Mouse (Mus musculus) lung, embryonic 16.5 days (tissue): Measurements from ENCODE around the gene Jazf1. TPM values are rescaled to one million over a fixed set of nuclear protein-coding genes. Genes with fewer than 3 reads are reported as not detected.

Experiments
- ATAC-seq: fragments of 200-750 bp; cut with Nextera tagmentation; 2 replicates; pipeline ENCODE4 v1.8.0; 2017; ENCODE audit warnings: low read depth, mild to moderate bottlenecking, moderate library complexity
- H3K27ac ChIP-seq: fragments of 300-500 bp; sonication (generic); 2 replicates; pipeline ENCODE4 v1.5.1; 2014; ENCODE audit warnings: mild to moderate bottlenecking, control low read depth, low read length
- H3K27me3 ChIP-seq: fragments of 300-500 bp; sonication (generic); 2 replicates; pipeline ENCODE4 v1.6.1; 2014; ENCODE audit warnings: low read depth, low read length, mixed read lengths; ENCODE audit not compliant: control insufficient read depth, insufficient read depth
- H3K36me3 ChIP-seq: fragments of 300-500 bp; sonication (generic); 2 replicates; pipeline ENCODE4 v1.6.1; 2014; ENCODE audit warnings: low read length; ENCODE audit not compliant: control insufficient read depth, insufficient read depth
- H3K4me1 ChIP-seq: fragments of 300-500 bp; sonication (generic); replicated peaks from 2 replicates; pipeline ENCODE4 v1.6.1; 2014; ENCODE audit warnings: low read length, mixed read lengths; ENCODE audit not compliant: control insufficient read depth, insufficient read depth
- H3K4me2 ChIP-seq: fragments of 300-500 bp; sonication (generic); 2 replicates; pipeline ENCODE4 v1.6.1; 2014; ENCODE audit warnings: low read depth, low read length, control low read depth
- H3K4me3 ChIP-seq: fragments of 300-500 bp; sonication (generic); 2 replicates; pipeline ENCODE4 v1.5.1; 2014; ENCODE audit warnings: mild to moderate bottlenecking, low read length, control low read depth
- H3K9ac ChIP-seq: fragments of 300-500 bp; sonication (generic); 2 replicates; pipeline ENCODE4 v1.6.1; 2014; ENCODE audit warnings: low read length, control low read depth
- H3K9me3 ChIP-seq: fragments of 300-500 bp; sonication (generic); 2 replicates; pipeline ENCODE4 v1.6.1; 2016; ENCODE audit warnings: low read length; ENCODE audit not compliant: control insufficient read depth
- WGBS: fragments of 180-500 bp; shearing (Covaris S2); extraction: QIAGEN DNeasy Blood & Tissue Kit; methylation state at CpG from one replicate; pipeline ENCODE4 v1.1.7; 2014; 5-methylcytosine and 5-hydroxymethylcytosine counted together
- polyA plus RNA-seq: library from polyadenylated mRNA; unstranded; fragments of >200 nt; fragmentation: Nextera tagmentation; extraction: Ambion mirVana; gene quantifications from 2 replicates; pipeline ENCODE4 v1.2.1, GENCODE M21; 2015

Gene Jazf1
- polyA plus RNA-seq, 1 experiment from 2014 or later, result 5.3 TPM

DNA sequence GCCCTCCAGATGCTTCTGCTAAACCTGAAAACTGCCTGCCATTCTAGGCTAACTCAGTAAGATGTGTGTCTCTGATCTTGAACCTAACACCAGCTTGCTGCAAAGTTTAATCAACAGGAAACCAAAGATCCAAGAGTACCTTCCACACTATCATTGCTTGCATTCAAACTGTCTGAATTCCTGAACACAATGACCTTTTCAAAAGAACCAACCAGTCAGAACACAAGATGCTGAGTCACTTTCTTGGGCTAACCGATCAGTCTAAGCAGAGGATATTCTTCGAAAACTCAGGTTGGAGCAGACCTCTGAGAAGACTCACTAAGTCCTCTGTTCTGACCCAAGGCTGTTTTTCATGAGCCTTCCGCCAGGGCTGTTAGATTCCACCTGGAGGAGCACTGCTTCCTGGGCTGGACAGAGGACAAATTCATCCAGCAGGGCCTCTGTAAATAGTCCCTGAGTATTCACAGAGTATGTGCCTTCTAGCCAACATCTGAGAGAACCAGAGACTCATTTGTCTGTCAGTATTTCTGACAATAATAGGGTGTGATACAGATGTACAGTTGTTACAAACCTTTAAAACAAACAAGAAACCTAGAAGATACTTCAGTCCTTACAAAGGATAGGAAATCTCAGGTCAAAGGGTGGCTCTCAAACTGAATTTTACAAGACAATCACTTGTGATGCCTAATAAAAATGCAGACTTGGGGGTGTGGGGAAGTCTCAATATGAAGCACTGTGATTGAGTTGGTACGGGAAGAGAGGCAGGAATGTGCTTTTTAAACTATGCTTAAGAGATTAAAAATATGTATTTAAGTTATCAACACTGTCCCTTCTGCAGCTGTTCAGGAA lies 50.9 kb downstream of the Jazf1 start:
- H3K4me3 ChIP-seq, result no peak overlapping the region

GRCm38 (mm10) chr6:53014460-53015455 lies 53.7 kb downstream of the Jazf1 start:
- H3K27ac ChIP-seq, result no peak overlapping the region
- WGBS, result 83% methylated on average over 9 of the region's 9 CpGs
- H3K4me2 ChIP-seq, result no peak overlapping the region
- H3K4me1 ChIP-seq, result no peaks in the 10 kb centered on the region
- no peak for ATAC-seq
- no peaks in the 10 kb centered on the region for H3K9me3 ChIP-seq
- no peaks in the 10 kb centered on the region for H3K27me3 ChIP-seq
- H3K9ac ChIP-seq, result no peak overlapping the region
- H3K4me3 ChIP-seq, result no peak overlapping the region
- H3K36me3 ChIP-seq, result no peaks in the 10 kb centered on the region

More for the DNA sequence above, 50.9 kb downstream of the Jazf1 start:
- Histone ChIP-seq H3K4me2 (no peak overlapping the region), H3K9me3 (no peaks in the 10 kb centered on the region), H3K9ac (no peak overlapping the region), H3K27me3 (no peaks in the 10 kb centered on the region), H3K36me3 (no peaks in the 10 kb centered on the region), H3K4me1 (no peaks in the 10 kb centered on the region), H3K27ac (no peak overlapping the region)
- whole genome bisulfite sequencing, result 54% methylated on average over 4 of the region's 4 CpGs
- ATAC-seq, result no peak

GRCm38 (mm10) chr6:53010286-53010685 lies 58.1 kb downstream of the Jazf1 start:
- Histone ChIP-seq H3K27ac (no peak overlapping the region), H3K9me3 (no peaks in the 10 kb centered on the region), H3K4me2 (no peak overlapping the region), H3K4me3 (no peak overlapping the region), H3K4me1 (peaks cover 4% of the 10 kb centered on the region; the same call in 1 of the 2 replicates), H3K9ac (no peak overlapping the region), H3K36me3 (no peaks in the 10 kb centered on the region), H3K27me3 (no peaks in the 10 kb centered on the region)
- 87% methylated on average over 2 of the region's 2 CpGs for WGBS
- ATAC-seq, result no peak

GRCm38 (mm10) chr6:53006032-53006431 lies 62.4 kb downstream of the Jazf1 start:
- H3K36me3 ChIP-seq, result no peaks in the 10 kb centered on the region
- H3K9me3 ChIP-seq, result no peaks in the 10 kb centered on the region
- no peak overlapping the region for H3K9ac ChIP-seq
- 53% methylated on average over 3 of the region's 3 CpGs for WGBS
- no peak overlapping the region for H3K4me2 ChIP-seq
- H3K27ac ChIP-seq, result 0 out of 2 replicates have a peak overlapping the region, but pooled peaks have one; percentile 20
- peak; percentile 56; the same call in 1 of the 2 replicates for ATAC-seq
- peaks cover 4% of the 10 kb centered on the region; the same call in 1 of the 2 replicates for H3K4me1 ChIP-seq
- H3K27me3 ChIP-seq, result no peaks in the 10 kb centered on the region
- H3K4me3 ChIP-seq, result no peak overlapping the region

- Histone ChIP-seq H3K4me1 (peaks cover 4% of the 10 kb centered on the region; the same call in 1 of the 2 replicates), H3K27ac (0 out of 2 replicates have a peak overlapping the region, but pooled peaks have one; percentile 20), H3K4me3 (no peak overlapping the region), H3K9me3 (no peaks in the 10 kb centered on the region), H3K36me3 (no peaks in the 10 kb centered on the region), H3K9ac (no peak overlapping the region), H3K27me3 (no peaks in the 10 kb centered on the region), H3K4me2 (no peak overlapping the region)
- WGBS, result 64% methylated on average over 2 of the region's 2 CpGs
- ATAC-seq, result no peak
Observed at GRCm38 (mm10) chr6:53005544-53005943, 62.9 kb downstream of the Jazf1 start.

DNA sequence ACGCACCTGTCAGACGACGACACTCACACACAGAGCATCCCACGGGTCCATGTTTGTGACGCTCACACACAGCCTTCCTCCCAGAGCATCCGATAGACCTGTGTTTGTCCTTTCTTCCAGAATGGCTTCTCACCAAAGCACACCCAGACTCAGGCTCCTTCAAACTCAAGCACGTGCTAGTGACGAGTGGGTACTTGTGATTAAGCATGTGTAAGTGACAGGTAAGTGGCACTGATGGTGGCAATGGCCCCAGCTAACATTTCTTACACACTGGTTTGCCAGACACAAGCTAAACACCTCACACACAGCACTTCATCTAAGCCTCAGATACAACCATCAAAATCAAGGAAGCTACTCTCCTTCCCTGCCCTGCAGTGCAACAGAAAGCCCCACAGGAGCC lies 77.6 kb downstream of the Jazf1 start:
- Histone ChIP-seq H3K36me3 (no peaks in the 10 kb centered on the region), H3K9ac (no peak overlapping the region), H3K27me3 (peaks cover 3% of the 10 kb centered on the region; the same call in 1 of the 2 replicates), H3K4me1 (no peaks in the 10 kb centered on the region), H3K4me3 (no peak overlapping the region), H3K4me2 (no peak overlapping the region), H3K9me3 (no peaks in the 10 kb centered on the region), H3K27ac (no peak overlapping the region)
- 62% methylated on average over 8 of the region's 8 CpGs for WGBS
- ATAC-seq, result 0 out of 2 replicates have a peak, but pooled peaks have one; percentile 36

GRCm38 (mm10) chr6:52987905-52988640 lies 80.4 kb downstream of the Jazf1 start:
- Histone ChIP-seq H3K4me1 (no peaks in the 10 kb centered on the region), H3K36me3 (no peaks in the 10 kb centered on the region), H3K9me3 (no peaks in the 10 kb centered on the region), H3K9ac (no peak overlapping the region), H3K27me3 (peaks cover 3% of the 10 kb centered on the region; the same call in 1 of the 2 replicates), H3K27ac (no peak overlapping the region), H3K4me3 (no peak overlapping the region), H3K4me2 (no peak overlapping the region)
- no peak for ATAC-seq
- 79% methylated on average over 6 of the region's 6 CpGs for WGBS

DNA sequence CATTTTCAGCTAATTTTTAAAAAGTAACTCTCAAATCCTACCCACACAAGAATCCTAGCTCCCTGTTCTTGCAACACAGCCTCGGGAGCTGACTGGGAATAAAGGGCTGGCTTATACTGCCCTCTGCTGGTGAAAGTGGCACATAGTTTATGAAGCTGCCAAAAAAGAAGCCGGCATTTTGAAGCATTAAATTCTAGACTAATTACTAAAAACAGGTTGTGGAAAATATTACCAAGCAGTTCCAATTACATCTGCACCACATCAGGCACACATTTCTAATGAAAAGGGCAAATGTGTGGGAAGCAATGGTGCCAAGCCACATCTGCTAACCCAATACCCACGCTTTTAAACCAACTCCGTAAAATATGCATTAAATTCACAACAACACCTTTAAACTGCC lies 81.0 kb downstream of the Jazf1 start:
- no peak for ATAC-seq
- Histone ChIP-seq H3K9ac (no peak overlapping the region), H3K36me3 (no peaks in the 10 kb centered on the region), H3K4me2 (no peak overlapping the region), H3K27me3 (peaks cover 3% of the 10 kb centered on the region; the same call in 1 of the 2 replicates), H3K9me3 (no peaks in the 10 kb centered on the region), H3K4me3 (no peak overlapping the region), H3K27ac (no peak overlapping the region), H3K4me1 (no peaks in the 10 kb centered on the region)
- WGBS, result 54% methylated on average over 4 of the region's 4 CpGs
